Comparison of ENCODE assay signal across 7 mouse cellular contexts in the genomic region with DNA sequence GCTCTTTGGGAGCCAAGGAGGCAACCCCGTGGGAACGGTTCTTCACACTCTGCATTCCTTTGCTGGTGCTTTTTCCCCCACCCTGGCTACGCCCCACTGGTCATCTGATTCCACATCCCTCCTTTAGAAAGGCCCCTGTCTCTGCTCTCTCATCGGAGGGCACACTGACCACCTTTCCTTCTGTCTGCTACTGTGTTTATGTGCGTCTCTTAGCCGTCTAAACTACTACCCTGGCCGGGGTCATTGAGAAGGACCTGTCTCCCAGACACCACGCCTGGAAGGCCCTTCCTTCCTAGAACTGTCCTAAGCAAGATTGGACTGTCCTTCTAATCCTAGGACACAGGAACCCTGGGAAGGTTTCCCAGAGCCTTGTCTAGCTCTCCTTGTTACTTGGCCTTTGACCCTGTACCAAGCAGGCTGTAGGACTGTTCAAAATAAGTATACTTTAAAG. TPM values are rescaled to one million over a fixed set of nuclear protein-coding genes. Genes with fewer than 3 reads are reported as not detected.
DNase-seq lines count a peak whose midpoint lies in the region; ATAC-seq and TF ChIP-seq lines count a peak whose summit lies in the region.

No protein-coding gene starts in this region.

- peak overlapping the region; percentile 73 for H3K4me2 ChIP-seq in neural tube, embryonic 11.5 days (ENCODE audit: low read depth)

- no peak for ATAC-seq in neural tube, embryonic 11.5 days (ENCODE audit: insufficient read depth, low FRiP score, low TSS enrichment)

- H3K9me3 ChIP-seq in ES-E14 (ENCODE audit: control insufficient read depth, insufficient read depth, low read depth, low read length): no peaks in the 10 kb centered on the region
- H3K9me3 ChIP-seq in heart, embryonic 10.5 days: no peaks in the 10 kb centered on the region
- H3K9me3 ChIP-seq in limb, embryonic 10.5 days (replicated peaks): no peaks in the 10 kb centered on the region
- no peaks in the 10 kb centered on the region for H3K9me3 ChIP-seq in neural tube, embryonic 11.5 days (ENCODE audit: control insufficient read depth, low read length)

- no peak overlapping the region for H3K27ac ChIP-seq in ES-E14 (ENCODE audit: insufficient read depth, low read depth, low read length, poor library complexity, severe bottlenecking)
- H3K27ac ChIP-seq in heart, embryonic 10.5 days: peak overlapping the region; percentile 94
- H3K27ac ChIP-seq in limb, embryonic 10.5 days: peak overlapping the region; percentile 100
- no peak overlapping the region for H3K27ac ChIP-seq in neural tube, embryonic 11.5 days (ENCODE audit: low read depth, low read length)

- H3K4me1 ChIP-seq in ES-E14 (ENCODE audit: control insufficient read depth in 2 of 2, insufficient read depth in 2 of 2, low read length in 2 of 2, poor library complexity in 1 of 2): peaks cover 2 to 7% of the 10 kb centered on the region in 2 experiments; a peak in 2 of 4 replicates
- H3K4me1 ChIP-seq in heart, embryonic 10.5 days: peaks cover 32% of the 10 kb centered on the region
- H3K4me1 ChIP-seq in limb, embryonic 10.5 days: peaks cover 45% of the 10 kb centered on the region
- peaks cover 21% of the 10 kb centered on the region for H3K4me1 ChIP-seq in neural tube, embryonic 11.5 days (ENCODE audit: control insufficient read depth, insufficient read depth, low read length)

- in situ Hi-C loops in ES-E14 (cut with MboI; ENCODE audit: low sequenced_read_pairs in 2 of 2, unreplicated experiment in 2 of 2): no loop called here

- DNase-seq in 3T3-L1 (ENCODE audit: low read depth, low spot score) (peak; percentile 21), ES-E14 (ENCODE audit: low read depth, low spot score) (no peak)
- no peak for DNase-seq in heart, embryonic 10.5 days (ENCODE audit: low spot score)
- DNase-seq in limb, embryonic 10.5 days (ENCODE audit: low spot score): peak; percentile 49
- no peak for DNase-seq in neural tube, embryonic 11.5 days (ENCODE audit: low spot score)
- DNase-seq in gastrocnemius, adult 8-10 months (ENCODE audit: low spot score in 2 of 2): no peak
- DNase-seq in T-cell, adult 2 months (ENCODE audit: low spot score): no peak

- WGBS in heart, embryonic 10.5 days: 12% methylated on average over 8 of the region's 8 CpGs
- 11% methylated on average over 8 of the region's 8 CpGs for WGBS in limb, embryonic 10.5 days
- 4% methylated on average over 8 of the region's 8 CpGs for WGBS in neural tube, embryonic 11.5 days

- H3K36me3 ChIP-seq in ES-E14 (ENCODE audit: control insufficient read depth, insufficient read depth, low read length, poor library complexity, severe bottlenecking): no peaks in the 10 kb centered on the region
- H3K36me3 ChIP-seq in heart, embryonic 10.5 days: no peaks in the 10 kb centered on the region
- H3K36me3 ChIP-seq in limb, embryonic 10.5 days: peaks cover 33% of the 10 kb centered on the region
- no peaks in the 10 kb centered on the region for H3K36me3 ChIP-seq in neural tube, embryonic 11.5 days (ENCODE audit: control insufficient read depth, insufficient read depth, low read length)

- H3K9ac ChIP-seq in ES-E14 (ENCODE audit: insufficient read depth, low read depth, low read length, poor library complexity, severe bottlenecking): no peak overlapping the region
- peak overlapping the region; percentile 99 for H3K9ac ChIP-seq in neural tube, embryonic 11.5 days (ENCODE audit: low read length)

- peak overlapping the region; percentile 69 to 75; a peak in 3 of 4 replicates for H3K4me3 ChIP-seq in ES-E14 (ENCODE audit: insufficient read depth in 1 of 2, low read depth in 1 of 2, low read length in 2 of 2, poor library complexity in 1 of 2, severe bottlenecking in 1 of 2)
- peak overlapping the region; percentile 95 for H3K4me3 ChIP-seq in heart, embryonic 10.5 days
- peak overlapping the region; percentile 98 for H3K4me3 ChIP-seq in limb, embryonic 10.5 days
- H3K4me3 ChIP-seq in neural tube, embryonic 11.5 days (ENCODE audit: low read depth, low read length): peak overlapping the region; percentile 92

- peaks cover 4% of the 10 kb centered on the region; the same call in 1 of the 2 replicates for H3K27me3 ChIP-seq in heart, embryonic 10.5 days (ENCODE audit: insufficient read depth, poor library complexity, severe bottlenecking)
- H3K27me3 ChIP-seq in limb, embryonic 10.5 days (ENCODE audit: low read depth, poor library complexity, severe bottlenecking): no peaks in the 10 kb centered on the region
- no peaks in the 10 kb centered on the region for H3K27me3 ChIP-seq in neural tube, embryonic 11.5 days (ENCODE audit: control insufficient read depth, insufficient read depth, low read length)

TF ChIP-seq in ES-E14, 5 proteins besides CTCF, POLR2A, EP300 and RAD21:
- TF ChIP-seq MAFK (IDR thresholded peaks at IDR 0.05; ENCODE audit: insufficient read depth, low read depth, low read length) (no peak), CHD2 (IDR thresholded peaks at IDR 0.05; ENCODE audit: low read depth, low read length) (no peak), ZNF384 (IDR thresholded peaks at IDR 0.05; ENCODE audit: low read depth, low read length) (no peak), HCFC1 (IDR thresholded peaks at IDR 0.05; ENCODE audit: borderline replicate concordance, insufficient read depth, low read length) (no peak), ZC3H11A (IDR thresholded peaks at IDR 0.05; ENCODE audit: borderline replicate concordance, low read depth, low read length) (no peak)

RNA-seq across cellular contexts. Expression of a gene that starts 1.1 kb away (rescaled TPM):
- 1.6 and 3.3 TPM in 2 replicates for total RNA-seq in ES-E14 (2012; rRNA removed)
- 9.7 and 17.8 TPM in 2 replicates for polyA plus RNA-seq in heart, embryonic 10.5 days (2016; fragmentation: Nextera tagmentation; extraction: Ambion mirVana)
- polyA plus RNA-seq in limb, embryonic 10.5 days (2016; fragmentation: Nextera tagmentation; extraction: Ambion mirVana): 44.2 and 54.9 TPM in 2 replicates
- polyA plus RNA-seq in neural tube, embryonic 11.5 days (2014; fragmentation: Nextera tagmentation; extraction: Ambion mirVana): 27.2 and 29.1 TPM in 2 replicates
- 1 to 10 TPM; 2.3 to 3.1 (median 3.0) TPM for total RNA-seq in gastrocnemius, adult 8-10 months (2022)

RNA-seq across cellular contexts. Expression of a gene that starts 42.3 kb away (rescaled TPM):
- total RNA-seq in ES-E14 (2012; rRNA removed): 0.05 and 0.27 TPM in 2 replicates
- polyA plus RNA-seq in heart, embryonic 10.5 days (2016; fragmentation: Nextera tagmentation; extraction: Ambion mirVana): 0.25 and 0.60 TPM in 2 replicates
- 0.78 and 0.94 TPM in 2 replicates for polyA plus RNA-seq in limb, embryonic 10.5 days (2016; fragmentation: Nextera tagmentation; extraction: Ambion mirVana)
- polyA plus RNA-seq in neural tube, embryonic 11.5 days (2014; fragmentation: Nextera tagmentation; extraction: Ambion mirVana): 0.42 and 1.1 TPM in 2 replicates
- total RNA-seq in gastrocnemius, adult 8-10 months (2022): 1 to 10 TPM in 1 of 4 experiments, under 1 TPM in 3; 0.27 to 1.1 (median 0.49) TPM

RNA-seq across cellular contexts. Expression of a gene that starts 55.0 kb away (rescaled TPM):
- total RNA-seq in ES-E14 (2012; rRNA removed): 0.27 and 0.42 TPM in 2 replicates
- polyA plus RNA-seq in heart, embryonic 10.5 days (2016; fragmentation: Nextera tagmentation; extraction: Ambion mirVana): 3.0 and 4.6 TPM in 2 replicates
- polyA plus RNA-seq in limb, embryonic 10.5 days (2016; fragmentation: Nextera tagmentation; extraction: Ambion mirVana): 3.4 and 5.4 TPM in 2 replicates
- polyA plus RNA-seq in neural tube, embryonic 11.5 days (2014; fragmentation: Nextera tagmentation; extraction: Ambion mirVana): 8.8 and 10.0 TPM in 2 replicates
- total RNA-seq in gastrocnemius, adult 8-10 months (2022): 1 to 10 TPM in 1 of 4 experiments, under 1 TPM in 3; 0.67 to 1.2 (median 0.73) TPM

Comparison
In these comparisons a context has a peak if more than half of its experiments do, and no peak if none do; other contexts are left out.
1. DNase-seq: peak in 3T3-L1 (single experiment) and limb, embryonic 10.5 days (single experiment); none in ES-E14 (single experiment), heart, embryonic 10.5 days (single experiment), neural tube, embryonic 11.5 days (single experiment), gastrocnemius, adult 8-10 months (0 of 2) and T-cell, adult 2 months (single experiment).
2. H3K27ac ChIP-seq: peak in heart, embryonic 10.5 days (single experiment) and limb, embryonic 10.5 days (single experiment); none in ES-E14 (single experiment) and neural tube, embryonic 11.5 days (single experiment).
3. Peak in every context shown above with its lines, with median percentiles within 50 percentile points of each other: H3K4me3 ChIP-seq.